10 mouse cellular contexts compared by ENCODE assay signal in genomic region chr8:126162748-126163371, GRCm38 (mm10).
DNase-seq lines count a peak whose midpoint lies in the region; ATAC-seq lines count a peak whose summit lies in the region.
"Had no signal": no experiment of that assay in that cellular context is flagged by ENCODE, and none has a peak within 500 bp of the region (broad histone marks: within the 10 kb centered on the region; RNA-seq: fewer than 3 reads in every experiment).

No protein-coding gene starts in this region.

- H3K4me2 ChIP-seq in forebrain, embryonic 16.5 days (ENCODE audit: low read length) = no peak overlapping the region
- H3K4me2 ChIP-seq: heart, embryonic 13.5 days had no signal

- DNase-seq in cerebellum, adult 8-10 months = peak; percentile 79
- DNase-seq in layer of hippocampus, adult 9-10 months (ENCODE audit: low spot score) = peak; percentile 53
- peak; percentile 82 for DNase-seq in right cerebral cortex, adult 18-20 months
- no peak for DNase-seq in adrenal gland, postnatal 4 days (ENCODE audit: low spot score in 2 of 2)
- no peak for DNase-seq in thymus, adult 18-20 months
- DNase-seq: lung, postnatal 14 days had no signal

- H3K27ac ChIP-seq in forebrain, embryonic 16.5 days (ENCODE audit: low read length) = peak overlapping the region; percentile 67
- H3K27ac ChIP-seq: heart, embryonic 13.5 days; kidney, postnatal 0 days had no signal

- H3K36me3 ChIP-seq in forebrain, embryonic 16.5 days (ENCODE audit: control insufficient read depth, insufficient read depth) = no peaks in the 10 kb centered on the region
- H3K36me3 ChIP-seq: heart, embryonic 13.5 days had no signal

- 39% methylated on average over 11 of the region's 11 CpGs for WGBS in forebrain, embryonic 16.5 days

- no peaks in the 10 kb centered on the region for H3K27me3 ChIP-seq in forebrain, embryonic 16.5 days (replicated peaks; ENCODE audit: control insufficient read depth, insufficient read depth, low read length)
- H3K27me3 ChIP-seq: heart, embryonic 13.5 days had no signal

- H3K9me3 ChIP-seq in forebrain, embryonic 16.5 days (ENCODE audit: control insufficient read depth, low read length) = no peaks in the 10 kb centered on the region
- H3K9me3 ChIP-seq: heart, embryonic 13.5 days had no signal

- no peak overlapping the region for H3K4me3 ChIP-seq in forebrain, embryonic 16.5 days (replicated peaks; ENCODE audit: low read length)
- H3K4me3 ChIP-seq: heart, embryonic 13.5 days had no signal

- peak; percentile 86 for ATAC-seq in forebrain, embryonic 16.5 days
- ATAC-seq in megakaryocyte progenitor cell, adult 5-6 weeks (replicated peaks; ENCODE audit: poor library complexity) = no peak

- no peak overlapping the region for H3K9ac ChIP-seq in forebrain, embryonic 16.5 days (replicated peaks; ENCODE audit: low read depth, low read length)
- H3K9ac ChIP-seq: heart, embryonic 13.5 days had no signal

- peaks cover 10% of the 10 kb centered on the region for H3K4me1 ChIP-seq in forebrain, embryonic 16.5 days (replicated peaks; ENCODE audit: control insufficient read depth, insufficient read depth, low read length)

Comparison
In these comparisons a context has a peak if more than half of its experiments do, and no peak if none do; other contexts are left out.
1. DNase-seq: peak in cerebellum, adult 8-10 months (single experiment), layer of hippocampus, adult 9-10 months (single experiment) and right cerebral cortex, adult 18-20 months (single experiment); none in adrenal gland, postnatal 4 days (0 of 2) and thymus, adult 18-20 months (0 of 2).